8 mouse cellular contexts compared by ENCODE assay signal in genomic region chr1:86527599-86528486, GRCm38 (mm10). TPM values are rescaled to one million over a fixed set of nuclear protein-coding genes. Genes with fewer than 3 reads are reported as not detected.
DNase-seq lines count a peak whose midpoint lies in the region; ATAC-seq and TF ChIP-seq lines count a peak whose summit lies in the region.

No protein-coding gene starts in this region.

- peak overlapping the region; percentile 100 for H3K9ac ChIP-seq in heart, embryonic 11.5 days (ENCODE audit: low read depth, low read length)
- peak overlapping the region; percentile 100 for H3K9ac ChIP-seq in kidney, embryonic 15.5 days
- H3K9ac ChIP-seq in midbrain, postnatal 0 days (replicated peaks; ENCODE audit: low read length, poor library complexity, severe bottlenecking) = peak overlapping the region; percentile 100

- peak; percentile 93 for DNase-seq in A20 (ENCODE audit: low read depth, low spot score)
- peak; percentile 91 for DNase-seq in liver
- peak; percentile 89 for DNase-seq in midbrain, postnatal 0 days (ENCODE audit: low spot score)
- peak; percentile 94 to 96 for DNase-seq in spleen, postnatal 10 days (ENCODE audit: low spot score in 2 of 2)

- peak overlapping the region; percentile 97 for H3K4me3 ChIP-seq in bone marrow macrophage, adult 2 months (ENCODE audit: insufficient read depth, low read length)
- peak overlapping the region; percentile 100 for H3K4me3 ChIP-seq in heart, embryonic 11.5 days (ENCODE audit: low read depth, low read length)
- peak overlapping the region; percentile 94 for H3K4me3 ChIP-seq in kidney, embryonic 15.5 days (replicated peaks)
- peak overlapping the region; percentile 98 for H3K4me3 ChIP-seq in midbrain, postnatal 0 days (ENCODE audit: low read depth, low read length)

- H3K36me3 ChIP-seq in heart, embryonic 11.5 days (ENCODE audit: control insufficient read depth, insufficient read depth, low read length) = peaks cover 6% of the 10 kb centered on the region; the same call in 1 of the 2 replicates
- H3K36me3 ChIP-seq in kidney, embryonic 15.5 days = peaks cover 27% of the 10 kb centered on the region
- no peaks in the 10 kb centered on the region for H3K36me3 ChIP-seq in midbrain, postnatal 0 days (ENCODE audit: insufficient read depth, low read length)

- TF ChIP-seq POLR2A in bone marrow macrophage, adult 2 months (IDR thresholded peaks at IDR 0.05; ENCODE audit: borderline replicate concordance, low read depth, low read length) = no peak

- peak overlapping the region; percentile 84 for H3K27ac ChIP-seq in bone marrow macrophage, adult 2 months (ENCODE audit: insufficient read depth, low read depth, low read length)
- peak overlapping the region; percentile 99 for H3K27ac ChIP-seq in heart, embryonic 11.5 days (ENCODE audit: low read depth, low read length)
- H3K27ac ChIP-seq in kidney, embryonic 15.5 days = peak overlapping the region; percentile 99
- peak overlapping the region; percentile 100 for H3K27ac ChIP-seq in midbrain, postnatal 0 days (ENCODE audit: low read depth, low read length)

- H3K27me3 ChIP-seq in heart, embryonic 11.5 days (ENCODE audit: control insufficient read depth, insufficient read depth, low read length) = no peaks in the 10 kb centered on the region
- H3K27me3 ChIP-seq in kidney, embryonic 15.5 days = no peaks in the 10 kb centered on the region
- no peaks in the 10 kb centered on the region for H3K27me3 ChIP-seq in midbrain, postnatal 0 days (ENCODE audit: insufficient read depth, low read length)

- H3K4me2 ChIP-seq in heart, embryonic 11.5 days = peak overlapping the region; percentile 90
- peak overlapping the region; percentile 88 for H3K4me2 ChIP-seq in kidney, embryonic 15.5 days
- H3K4me2 ChIP-seq in midbrain, postnatal 0 days (ENCODE audit: low read depth, low read length, poor library complexity, severe bottlenecking) = peak overlapping the region; percentile 83

- no peaks in the 10 kb centered on the region for H3K9me3 ChIP-seq in heart, embryonic 11.5 days (replicated peaks; ENCODE audit: control insufficient read depth, low read length)
- no peaks in the 10 kb centered on the region for H3K9me3 ChIP-seq in kidney, embryonic 15.5 days (replicated peaks)
- H3K9me3 ChIP-seq in midbrain, postnatal 0 days (ENCODE audit: low read length) = no peaks in the 10 kb centered on the region

- TF ChIP-seq CTCF in bone marrow macrophage, adult 2 months (IDR thresholded peaks at IDR 0.05; ENCODE audit: low read depth, low read length) = peak; percentile 59
- peak; percentile 88 for TF ChIP-seq CTCF in midbrain, postnatal 0 days (IDR thresholded peaks at IDR 0.05)

- ATAC-seq in erythroblast, adult 5-6 weeks (replicated peaks; ENCODE audit: low FRiP score, poor library complexity, severe bottlenecking) = peak; percentile 29
- 0 out of 2 replicates have a peak, but pooled peaks have one; percentile 1 for ATAC-seq in heart, embryonic 11.5 days (replicated peaks; ENCODE audit: insufficient number of reproducible peaks, low FRiP score, low TSS enrichment)
- ATAC-seq in kidney, embryonic 15.5 days (replicated peaks; ENCODE audit: low FRiP score) = no peak
- ATAC-seq in midbrain, postnatal 0 days (ENCODE audit: low FRiP score) = peak; percentile 14

- WGBS in heart, embryonic 11.5 days (ENCODE audit: insufficient replicate concordance) = under 1% methylated on average over 85 of the region's 89 CpGs
- under 1% methylated on average over 89 of the region's 89 CpGs for WGBS in kidney, embryonic 15.5 days
- WGBS in midbrain, postnatal 0 days = under 1% methylated on average over 85 of the region's 89 CpGs

- peaks cover 14% of the 10 kb centered on the region for H3K4me1 ChIP-seq in bone marrow macrophage, adult 2 months (ENCODE audit: control insufficient read depth, insufficient read depth, low read length)
- H3K4me1 ChIP-seq in heart, embryonic 11.5 days (ENCODE audit: control insufficient read depth, insufficient read depth, low read length) = peaks cover 31% of the 10 kb centered on the region
- H3K4me1 ChIP-seq in kidney, embryonic 15.5 days = peaks cover 44% of the 10 kb centered on the region
- peaks cover 9% of the 10 kb centered on the region for H3K4me1 ChIP-seq in midbrain, postnatal 0 days (ENCODE audit: insufficient read depth, low read length)

RNA-seq across cellular contexts. Expression of gene Ptma, which starts 1.3 kb away (rescaled TPM):
- 1,364 and 1,417 TPM in 2 replicates for polyA plus RNA-seq in bone marrow macrophage, adult 2 months (2012; ENCODE audit: insufficient read depth, insufficient read length, missing spikeins)
- 1,027 and 1,158 TPM in 2 replicates for total RNA-seq in erythroblast, adult 5-6 weeks (2015; ENCODE audit: low replicate concordance)
- total RNA-seq in erythroblast, adult 5-6 weeks (2017; ENCODE audit: low replicate concordance) = 910 and 1,101 TPM in 2 replicates
- polyA plus RNA-seq in heart, embryonic 11.5 days (2014; fragmentation: Nextera tagmentation; extraction: Ambion mirVana) = 1,195 and 1,343 TPM in 2 replicates
- 2,949 and 3,271 TPM in 2 replicates for polyA plus RNA-seq in kidney, embryonic 15.5 days (2015; fragmentation: Nextera tagmentation; extraction: Ambion mirVana)
- total RNA-seq in midbrain, postnatal 0 days (2014; rRNA removed) = 947 and 1,050 TPM in 2 replicates
- polyA plus RNA-seq in midbrain, postnatal 0 days (2015; fragmentation: Nextera tagmentation; extraction: Ambion mirVana) = 1,199 and 1,354 TPM in 2 replicates

RNA-seq across cellular contexts. Expression of gene Pde6d, which starts 54.6 kb away (rescaled TPM):
- 33.6 and 39.7 TPM in 2 replicates for polyA plus RNA-seq in bone marrow macrophage, adult 2 months (2012; ENCODE audit: insufficient read depth, insufficient read length, missing spikeins)
- 6.9 and 20.5 TPM in 2 replicates for total RNA-seq in erythroblast, adult 5-6 weeks (2015; ENCODE audit: low replicate concordance)
- 2.9 and 3.7 TPM in 2 replicates for total RNA-seq in erythroblast, adult 5-6 weeks (2017; ENCODE audit: low replicate concordance)
- 71.4 and 71.6 TPM in 2 replicates for polyA plus RNA-seq in heart, embryonic 11.5 days (2014; fragmentation: Nextera tagmentation; extraction: Ambion mirVana)
- 61.5 and 64.7 TPM in 2 replicates for polyA plus RNA-seq in kidney, embryonic 15.5 days (2015; fragmentation: Nextera tagmentation; extraction: Ambion mirVana)
- total RNA-seq in midbrain, postnatal 0 days (2014; rRNA removed) = 48.1 and 54.8 TPM in 2 replicates
- polyA plus RNA-seq in midbrain, postnatal 0 days (2015; fragmentation: Nextera tagmentation; extraction: Ambion mirVana) = 116 and 124 TPM in 2 replicates

RNA-seq across cellular contexts. Expression of gene Cops7b, which starts 54.9 kb away (rescaled TPM):
- polyA plus RNA-seq in bone marrow macrophage, adult 2 months (2012; ENCODE audit: insufficient read depth, insufficient read length, missing spikeins) = 20.9 and 22.4 TPM in 2 replicates
- total RNA-seq in erythroblast, adult 5-6 weeks (2015; ENCODE audit: low replicate concordance) = 4.6 and 6.1 TPM in 2 replicates
- 2.6 and 5.6 TPM in 2 replicates for total RNA-seq in erythroblast, adult 5-6 weeks (2017; ENCODE audit: low replicate concordance)
- 27.2 and 30.0 TPM in 2 replicates for polyA plus RNA-seq in heart, embryonic 11.5 days (2014; fragmentation: Nextera tagmentation; extraction: Ambion mirVana)
- 42.9 and 43.6 TPM in 2 replicates for polyA plus RNA-seq in kidney, embryonic 15.5 days (2015; fragmentation: Nextera tagmentation; extraction: Ambion mirVana)
- total RNA-seq in midbrain, postnatal 0 days (2014; rRNA removed) = 39.0 and 42.1 TPM in 2 replicates
- polyA plus RNA-seq in midbrain, postnatal 0 days (2015; fragmentation: Nextera tagmentation; extraction: Ambion mirVana) = 53.4 and 56.2 TPM in 2 replicates
